Mouse (Mus musculus) heart, postnatal 14 days (tissue): ENCODE measurements at regions not wholly inside any gene's neighbourhood (a gene's known extent, or its start where the extent isn't known, plus 50 kb on each side); places are given as distances from the start of the nearest gene placed in this dataset.

ENCODE experiments used
- DNase-seq, 2 experiments: peaks; one replicate each; pipeline ENCODE4 v3.0.0; 2021 to 2022
- intact Hi-C: fragments of 180-260 bp; cut with DNase I; formaldehyde crosslinking; loops from one replicate; pipeline ENCODE4 v1.15.1; 2025

GRCm38 (mm10) chr2:131801212-131801611 lies 58.3 kb downstream of the Erv3 start:
- intact Hi-C loops = loop anchor here (10.0 kb wide), 1 partner anchor 376 kb away; no protein-coding TSS in a partner anchor

DNA sequence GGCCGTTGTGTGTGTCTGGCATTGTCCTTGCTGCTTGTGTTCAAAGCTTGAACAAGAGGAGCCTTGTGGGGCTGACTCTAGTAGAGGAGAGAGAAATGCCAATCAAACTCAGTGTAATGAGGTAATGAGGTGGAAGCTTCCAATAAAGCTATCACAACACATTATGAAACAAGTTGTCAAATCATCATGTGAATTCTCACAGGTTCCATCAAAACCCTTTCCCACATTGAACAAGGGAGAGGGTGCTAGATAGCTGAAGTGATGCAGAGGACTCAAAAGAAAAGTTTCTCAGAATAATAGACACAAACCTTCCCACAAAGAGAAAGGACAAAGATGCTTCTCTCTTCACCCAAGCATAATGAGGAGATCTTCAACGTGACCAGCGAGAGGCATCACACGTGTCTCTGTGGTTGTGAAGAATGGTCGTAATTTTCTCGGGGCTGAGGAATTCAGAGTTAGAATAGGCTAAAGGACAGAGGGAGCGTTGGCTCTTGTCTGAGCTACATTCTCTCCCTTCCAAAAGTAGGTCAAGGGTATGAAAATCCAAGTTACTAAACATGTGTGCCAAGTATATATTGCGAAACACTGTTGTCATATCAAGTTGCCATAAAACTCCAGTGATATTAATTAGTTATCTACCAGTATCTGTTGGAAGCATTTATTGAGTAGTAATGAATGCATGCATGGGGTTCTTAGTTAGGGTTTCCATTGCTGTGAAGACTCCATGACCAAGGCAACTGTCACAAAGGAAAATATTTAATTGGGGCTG lies 59.2 kb downstream of the Erv3 start:
- DNase-seq = no peak
- intact Hi-C loops = loop anchor here (10.0 kb wide), 1 partner anchor 376 kb away; no protein-coding TSS in a partner anchor

More at GRCm38 (mm10) chr2:131801212-131801611, 58.3 kb downstream of the Erv3 start:
- no peak for DNase-seq

GRCm38 (mm10) chr2:131799486-131799885 lies 60.1 kb downstream of the Erv3 start:
- intact Hi-C loops = no loop called here
- no peak for DNase-seq

GRCm38 (mm10) chr2:131797001-131797693 lies 62.4 kb downstream of the Erv3 start:
- intact Hi-C loops = no loop called here
- no peak for DNase-seq

- intact Hi-C loops = no loop called here
- no peak for DNase-seq
Measured at GRCm38 (mm10) chr2:131775381-131775780, 84.2 kb downstream of the Erv3 start.

GRCm38 (mm10) chr2:131773691-131774090 lies 85.9 kb downstream of the Erv3 start:
- intact Hi-C loops = loop anchor here (5.0 kb wide), 2 partner anchors 39 to 211 kb away; partner anchors contain the start of gene Adra1d

GRCm38 (mm10) chr2:131772163-131772562 lies 87.4 kb downstream of the Erv3 start:
- DNase-seq = no peak
- intact Hi-C loops = loop anchor here (5.0 kb wide), 2 partner anchors 40 to 210 kb away; partner anchors contain the start of gene Adra1d

More at GRCm38 (mm10) chr2:131773691-131774090, 85.9 kb downstream of the Erv3 start:
- DNase-seq = no peak

GRCm38 (mm10) chr2:131770852-131771251 lies 88.7 kb downstream of the Erv3 start:
- peak in 1 of 2 experiments; percentile 53 for DNase-seq
- intact Hi-C loops = loop anchor here (1.0 to 5.0 kb wide), 3 partner anchors 41 to 226 kb away; partner anchors contain the start of gene Adra1d

GRCm38 (mm10) chr2:131769656-131770210 lies 89.8 kb downstream of the Erv3 start:
- intact Hi-C loops = loop anchor here (5.0 kb wide), 2 partner anchors 43 to 207 kb away; partner anchors contain the start of gene Adra1d
- DNase-seq = no peak

DNA sequence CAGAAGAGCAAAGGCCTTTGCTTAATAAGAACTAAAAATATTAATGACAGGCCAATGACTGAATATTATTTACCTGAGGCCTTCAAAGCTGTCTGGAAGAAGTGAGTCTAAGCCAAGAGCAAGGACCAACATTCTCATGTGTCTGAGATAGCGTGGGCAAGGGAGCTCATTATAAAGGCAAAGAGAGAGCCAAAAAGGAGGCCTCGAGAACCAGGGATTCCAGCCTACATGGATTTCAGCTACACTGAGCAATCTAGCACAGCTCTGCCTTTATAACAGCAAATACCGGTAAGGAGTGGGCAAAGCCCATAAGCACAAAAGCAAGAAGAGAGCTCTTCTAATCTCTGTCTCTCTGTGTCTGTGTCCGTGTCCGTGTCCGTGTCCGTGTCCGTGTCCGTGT lies 93.0 kb downstream of the Erv3 start:
- intact Hi-C loops = no loop called here
- DNase-seq = no peak

- intact Hi-C loops = no loop called here
- no peak for DNase-seq
Measured at GRCm38 (mm10) chr2:131761507-131761906, 98.0 kb downstream of the Erv3 start.

DNA sequence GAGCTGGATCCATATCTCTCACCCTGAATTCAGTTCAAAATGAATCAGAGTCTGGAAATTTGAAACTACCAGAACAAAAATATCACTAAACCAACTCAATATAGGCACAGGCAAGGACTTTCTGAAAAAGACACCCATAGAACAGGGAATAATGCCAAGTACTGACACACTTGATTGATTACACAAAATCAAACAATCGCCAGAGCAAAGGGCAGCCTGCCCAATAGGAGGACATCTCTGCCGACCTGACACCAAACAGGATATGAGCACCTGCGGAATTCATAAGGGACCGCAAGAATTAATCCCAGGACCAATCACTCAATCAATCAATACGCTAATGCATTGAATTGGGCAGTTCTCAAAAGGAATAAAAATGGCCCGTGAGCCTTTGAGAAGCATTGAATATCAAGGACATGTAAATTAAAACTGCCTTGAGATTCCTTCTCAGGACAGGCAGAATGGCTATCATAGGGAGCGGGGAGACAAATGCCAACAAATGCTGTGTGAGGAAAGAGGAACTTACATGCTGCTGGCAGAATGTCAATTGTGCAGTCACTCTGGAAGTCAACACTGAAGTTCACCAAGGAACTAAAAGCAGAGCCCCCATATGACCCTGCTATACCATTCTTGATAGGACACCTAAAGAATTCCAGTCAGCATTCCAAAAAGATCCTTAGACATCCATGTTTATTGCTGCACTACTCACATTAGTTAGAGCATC lies 102.2 kb downstream of the Erv3 start:
- intact Hi-C loops = no loop called here
- DNase-seq = no peak

DNA sequence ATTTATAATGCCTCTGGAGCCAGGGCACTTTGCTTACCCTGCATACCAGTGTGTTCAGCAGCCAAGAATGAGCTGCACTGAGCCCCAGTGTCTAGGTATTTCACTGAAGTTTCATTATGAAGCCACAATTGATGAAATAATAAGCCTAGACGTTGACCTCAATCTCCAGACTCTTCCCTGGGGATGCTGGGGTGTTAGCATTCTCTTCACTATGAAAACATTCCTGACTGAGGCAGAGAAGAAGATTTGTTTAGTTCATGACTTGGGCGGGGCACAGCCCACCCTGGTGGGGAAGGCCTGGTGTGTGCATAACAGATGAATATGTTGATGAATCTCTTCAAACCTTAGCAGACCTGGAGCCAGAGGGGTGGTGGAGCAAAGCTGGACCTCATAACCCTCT lies 104.4 kb downstream of the Erv3 start:
- intact Hi-C loops = no loop called here
- DNase-seq = no peak

GRCm38 (mm10) chr2:131753436-131753835 lies 106.1 kb downstream of the Erv3 start:
- intact Hi-C loops = no loop called here

GRCm38 (mm10) chr2:131750679-131751078 lies 108.9 kb downstream of the Erv3 start:
- intact Hi-C loops = no loop called here
- DNase-seq = no peak

More at GRCm38 (mm10) chr2:131753436-131753835, 106.1 kb downstream of the Erv3 start:
- no peak for DNase-seq

DNA sequence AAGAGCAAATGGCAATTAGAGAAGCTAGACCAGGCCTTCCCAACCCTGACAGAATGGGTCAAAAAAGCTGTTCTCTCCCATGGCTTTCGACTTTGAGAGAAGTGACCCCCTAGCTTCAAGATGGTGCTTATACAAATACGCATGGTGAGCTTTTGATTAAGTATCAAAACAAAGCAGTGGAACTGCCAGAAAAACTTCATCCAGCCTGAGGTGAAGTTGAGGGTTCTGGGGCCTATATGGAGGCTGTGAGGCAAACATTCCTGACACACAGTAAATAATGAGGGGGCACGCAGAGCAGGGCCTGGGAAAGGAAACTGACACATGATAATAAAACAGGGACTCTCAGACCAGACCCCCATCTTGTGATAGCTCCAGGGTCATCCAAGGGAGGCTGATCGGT lies 109.3 kb downstream of the Erv3 start:
- no peak for DNase-seq
- intact Hi-C loops = no loop called here

DNA sequence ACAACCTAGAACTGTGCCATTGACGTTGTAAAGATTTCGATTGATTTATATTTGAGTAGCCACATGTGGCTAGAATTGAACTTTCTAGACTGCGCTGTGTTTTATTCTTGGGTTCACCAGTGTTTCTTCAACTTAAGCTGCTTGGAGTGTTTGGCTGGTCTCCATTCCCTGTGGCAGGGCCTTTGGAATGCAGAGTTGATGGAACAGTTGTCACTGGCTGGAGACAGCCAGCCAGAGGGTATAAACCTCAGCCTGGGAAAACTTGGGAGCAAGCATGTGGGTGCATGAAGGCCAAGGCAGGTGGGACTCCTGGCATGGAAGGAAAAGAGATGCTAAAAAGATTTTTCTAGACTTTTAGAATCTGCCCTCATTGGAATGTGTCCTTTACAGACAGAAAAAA lies 109.8 kb downstream of the Erv3 start:
- DNase-seq = peak in 1 of 2 experiments; percentile 9
- intact Hi-C loops = no loop called here

GRCm38 (mm10) chr2:131748791-131749190 lies 110.8 kb downstream of the Erv3 start:
- no peak for DNase-seq
- intact Hi-C loops = no loop called here

DNA sequence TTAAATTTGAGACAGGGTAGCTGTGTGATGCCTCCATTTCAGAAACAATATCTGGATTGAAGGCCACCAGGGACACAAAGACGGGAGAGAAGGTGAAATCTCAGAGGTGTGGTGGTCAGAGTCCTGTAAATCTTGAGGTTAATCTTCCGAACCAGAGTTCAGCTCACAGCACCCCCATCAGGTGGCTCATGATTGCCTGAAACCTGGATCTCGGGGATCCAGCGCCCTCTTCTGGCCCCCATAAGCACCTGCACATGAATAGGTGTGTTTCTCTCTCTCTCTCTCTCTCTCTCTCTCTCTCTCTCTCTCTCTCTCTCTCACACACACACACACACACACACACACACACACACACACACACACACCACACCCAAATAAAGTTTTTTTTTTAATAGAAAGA lies 111.8 kb downstream of the Erv3 start:
- intact Hi-C loops = no loop called here
- no peak for DNase-seq

GRCm38 (mm10) chr2:131745381-131745895 lies 114.1 kb downstream of the Erv3 start:
- no peak for DNase-seq
- intact Hi-C loops = no loop called here
